In the genomic region with DNA sequence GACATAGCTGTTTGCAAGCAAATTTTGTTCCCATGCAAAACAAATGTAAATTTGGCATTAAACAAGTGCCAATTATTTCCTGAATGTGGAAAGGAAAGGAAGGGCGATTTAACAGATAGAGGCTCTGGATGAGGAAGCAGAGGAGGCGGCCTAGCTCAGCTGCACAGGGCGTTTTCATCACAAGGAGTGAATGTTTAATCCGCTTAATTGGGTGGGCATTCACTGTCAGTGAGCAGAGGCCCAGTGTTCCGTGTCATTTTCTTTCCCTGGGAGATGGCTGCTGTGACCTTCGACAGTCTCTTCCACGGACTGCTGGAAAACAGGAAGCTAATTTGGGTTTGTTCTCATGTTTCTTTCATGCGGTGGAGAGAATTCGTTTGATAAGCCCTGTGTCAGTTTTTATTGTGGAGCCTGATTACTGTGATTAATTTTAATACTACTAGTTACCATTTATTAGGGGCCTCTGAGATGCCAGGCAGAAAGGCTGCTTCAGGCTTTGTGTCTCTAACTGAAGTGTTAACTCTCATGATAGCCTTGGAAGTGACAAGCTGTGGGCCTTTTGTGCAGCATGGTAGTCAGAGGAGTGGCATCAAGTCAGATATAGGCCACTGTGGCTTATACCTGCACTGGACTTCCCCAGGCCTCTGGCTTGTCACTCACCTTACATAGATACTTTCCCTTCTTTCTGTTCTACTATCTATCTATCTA, we compare ENCODE assay signal across 12 mouse cellular contexts.
DNase-seq lines count a peak whose midpoint lies in the region; ATAC-seq and TF ChIP-seq lines count a peak whose summit lies in the region.
"Had no signal": no experiment of that assay in that cellular context is flagged by ENCODE, and none has a peak within 500 bp of the region (broad histone marks: within the 10 kb centered on the region; RNA-seq: fewer than 3 reads in every experiment).

No protein-coding gene starts in this region.

- H3K27ac ChIP-seq in layer of hippocampus, adult 2 months: 0 out of 2 replicates have a peak overlapping the region, but pooled peaks have one; percentile 28
- peak overlapping the region; percentile 56 for H3K27ac ChIP-seq in hindbrain, embryonic 10.5 days
- no peak overlapping the region for H3K27ac ChIP-seq in kidney, postnatal 0 days
- no peak overlapping the region for H3K27ac ChIP-seq in midbrain, postnatal 0 days (ENCODE audit: low read depth, low read length)
- H3K27ac ChIP-seq in left cerebral cortex, adult 2 months: no peak overlapping the region
- H3K27ac ChIP-seq: liver, embryonic 15.5 days had no signal

- H3K4me1 ChIP-seq in hindbrain, embryonic 10.5 days (replicated peaks): peaks cover 16% of the 10 kb centered on the region
- no peaks in the 10 kb centered on the region for H3K4me1 ChIP-seq in kidney, postnatal 0 days (replicated peaks; ENCODE audit: insufficient read depth, low read length)
- H3K4me1 ChIP-seq in midbrain, postnatal 0 days (ENCODE audit: insufficient read depth, low read length): peaks cover 5% of the 10 kb centered on the region; the same call in 1 of the 2 replicates
- H3K4me1 ChIP-seq: liver, embryonic 15.5 days had no signal

- no peak overlapping the region for H3K9ac ChIP-seq in kidney, postnatal 0 days (ENCODE audit: low read depth, low read length)
- no peak overlapping the region for H3K9ac ChIP-seq in midbrain, postnatal 0 days (replicated peaks; ENCODE audit: low read length, poor library complexity, severe bottlenecking)
- H3K9ac ChIP-seq: liver, embryonic 15.5 days had no signal

- no peak overlapping the region for H3K4me3 ChIP-seq in layer of hippocampus, adult 2 months
- no peak overlapping the region for H3K4me3 ChIP-seq in hindbrain, embryonic 10.5 days
- H3K4me3 ChIP-seq in kidney, postnatal 0 days (replicated peaks; ENCODE audit: low read depth, low read length): no peak overlapping the region
- H3K4me3 ChIP-seq in midbrain, postnatal 0 days (ENCODE audit: low read depth, low read length): no peak overlapping the region
- H3K4me3 ChIP-seq in left cerebral cortex, adult 2 months: no peak overlapping the region
- H3K4me3 ChIP-seq: erythroblast, embryonic 14.5 days; liver, embryonic 15.5 days had no signal

- TF ChIP-seq CTCF in layer of hippocampus, adult 2 months (conservative IDR thresholded peaks at IDR 0.05): no peak
- TF ChIP-seq CTCF in kidney, postnatal 0 days (IDR thresholded peaks at IDR 0.05; ENCODE audit: low read depth): no peak
- no peak for TF ChIP-seq CTCF in midbrain, postnatal 0 days (IDR thresholded peaks at IDR 0.05)
- TF ChIP-seq CTCF in left cerebral cortex, adult 2 months (IDR thresholded peaks at IDR 0.05): no peak

- H3K9me3 ChIP-seq in hindbrain, embryonic 10.5 days: no peaks in the 10 kb centered on the region
- no peaks in the 10 kb centered on the region for H3K9me3 ChIP-seq in kidney, postnatal 0 days (replicated peaks; ENCODE audit: low read length)
- H3K9me3 ChIP-seq in midbrain, postnatal 0 days (ENCODE audit: low read length): no peaks in the 10 kb centered on the region
- H3K9me3 ChIP-seq: liver, embryonic 15.5 days had no signal

- WGBS in hindbrain, embryonic 10.5 days: 43% methylated on average over 9 of the region's 9 CpGs
- 19% methylated on average over 9 of the region's 9 CpGs for WGBS in kidney, postnatal 0 days
- 15% methylated on average over 9 of the region's 9 CpGs for WGBS in midbrain, postnatal 0 days

- no peaks in the 10 kb centered on the region for H3K27me3 ChIP-seq in hindbrain, embryonic 10.5 days (ENCODE audit: insufficient read depth, poor library complexity, severe bottlenecking)
- no peaks in the 10 kb centered on the region for H3K27me3 ChIP-seq in kidney, postnatal 0 days (ENCODE audit: insufficient read depth, low read length)
- H3K27me3 ChIP-seq in midbrain, postnatal 0 days (ENCODE audit: insufficient read depth, low read length): no peaks in the 10 kb centered on the region
- H3K27me3 ChIP-seq: liver, embryonic 15.5 days had no signal

- intact Hi-C loops in left cerebral cortex, adult 2 months (cut with DNase I): no loop called here

- no peak for DNase-seq in layer of hippocampus, adult 2 months (ENCODE audit: low spot score in 2 of 2)
- no peak for DNase-seq in layer of hippocampus, adult 9-11 months
- no peak for DNase-seq in hindbrain, embryonic 10.5 days (ENCODE audit: low spot score)
- DNase-seq in kidney, postnatal 0 days (ENCODE audit: low spot score): peak; percentile 67
- peak; percentile 51 for DNase-seq in midbrain, postnatal 0 days (ENCODE audit: low spot score)
- no peak for DNase-seq in adrenal gland, adult 8-10 months
- no peak for DNase-seq in left cerebral cortex, adult 2 months (ENCODE audit: extremely low spot score in 1 of 2, low spot score in 2 of 2)
- no peak for DNase-seq in frontal cortex, postnatal 36 days (ENCODE audit: low spot score in 2 of 2)
- DNase-seq: adrenal gland, postnatal 10 days; cerebellum, adult 18-20 months had no signal

- no peak overlapping the region for H3K4me2 ChIP-seq in kidney, postnatal 0 days (ENCODE audit: low read length)
- no peak overlapping the region for H3K4me2 ChIP-seq in midbrain, postnatal 0 days (ENCODE audit: low read depth, low read length, poor library complexity, severe bottlenecking)
- H3K4me2 ChIP-seq: liver, embryonic 15.5 days had no signal

- ATAC-seq in kidney, postnatal 0 days (replicated peaks; ENCODE audit: low FRiP score, low read depth): peak; percentile 40; the same call in 1 of the 2 replicates
- ATAC-seq in midbrain, postnatal 0 days (ENCODE audit: low FRiP score): no peak

- H3K36me3 ChIP-seq in hindbrain, embryonic 10.5 days: no peaks in the 10 kb centered on the region
- no peaks in the 10 kb centered on the region for H3K36me3 ChIP-seq in kidney, postnatal 0 days (ENCODE audit: insufficient read depth, low read length)
- no peaks in the 10 kb centered on the region for H3K36me3 ChIP-seq in midbrain, postnatal 0 days (ENCODE audit: insufficient read depth, low read length)
- H3K36me3 ChIP-seq: liver, embryonic 15.5 days had no signal

Comparison
In these comparisons a context has a peak if more than half of its experiments do, and no peak if none do; other contexts are left out.
1. DNase-seq: peak in kidney, postnatal 0 days (single experiment) and midbrain, postnatal 0 days (single experiment); none in layer of hippocampus, adult 2 months (0 of 2), layer of hippocampus, adult 9-11 months (single experiment), hindbrain, embryonic 10.5 days (single experiment), adrenal gland, adult 8-10 months (single experiment), left cerebral cortex, adult 2 months (0 of 2) and frontal cortex, postnatal 36 days (0 of 2).
2. H3K27ac ChIP-seq: peak in layer of hippocampus, adult 2 months (single experiment) and hindbrain, embryonic 10.5 days (single experiment); none in kidney, postnatal 0 days (single experiment), midbrain, postnatal 0 days (single experiment) and left cerebral cortex, adult 2 months (single experiment).